Mouse (Mus musculus) G1E-ER4 (cell line): ENCODE data around the gene Lhfpl2. TPM values are rescaled to one million over a fixed set of nuclear protein-coding genes. Genes with fewer than 3 reads are reported as not detected.

Experiments used
- GATA1 ChIP-seq: IDR thresholded peaks from one replicate; pipeline ENCODE4 v1.8.0; 2012; ENCODE audit warnings: low read length, inconsistent platforms
- polyA plus RNA-seq: library from polyadenylated mRNA; stranded (reverse); fragments of >175 nt; gene quantifications from 2 replicates; pipeline ENCODE4 v1.2.3, GENCODE M21; 2012

Lhfpl2 gene
- polyA plus RNA-seq, 1 experiment, result not detected

GRCm38 (mm10) chr13:94063156-94063555, 5.6 kb downstream of the Lhfpl2 start:
- no peak for TF ChIP-seq GATA1

GRCm38 (mm10) chr13:94064571-94064970, 7.0 kb downstream of the Lhfpl2 start:
- no peak for TF ChIP-seq GATA1

GRCm38 (mm10) chr13:94065276-94066050, 7.9 kb downstream of the Lhfpl2 start:
- no peak for TF ChIP-seq GATA1

GRCm38 (mm10) chr13:94066626-94067275, 9.2 kb downstream of the Lhfpl2 start:
- TF ChIP-seq GATA1, result no peak

GRCm38 (mm10) chr13:94068308-94068707, 10.7 kb downstream of the Lhfpl2 start:
- no peak for TF ChIP-seq GATA1

GRCm38 (mm10) chr13:94069421-94070307, 12.1 kb downstream of the Lhfpl2 start:
- no peak for TF ChIP-seq GATA1

GRCm38 (mm10) chr13:94070308-94070619, 12.7 kb downstream of the Lhfpl2 start:
- no peak for TF ChIP-seq GATA1

- no peak for TF ChIP-seq GATA1
Measured at GRCm38 (mm10) chr13:94070927-94071326, 13.3 kb downstream of the Lhfpl2 start.

- TF ChIP-seq GATA1, result no peak
Measured at GRCm38 (mm10) chr13:94073046-94073715, 15.6 kb downstream of the Lhfpl2 start.

GRCm38 (mm10) chr13:94073716-94074115, 16.1 kb downstream of the Lhfpl2 start:
- TF ChIP-seq GATA1, result no peak

GRCm38 (mm10) chr13:94075181-94075580, 17.6 kb downstream of the Lhfpl2 start:
- TF ChIP-seq GATA1, result no peak

GRCm38 (mm10) chr13:94077136-94078018, 19.8 kb downstream of the Lhfpl2 start:
- TF ChIP-seq GATA1, result no peak

- no peak for TF ChIP-seq GATA1
Measured at GRCm38 (mm10) chr13:94083196-94083595, 25.6 kb downstream of the Lhfpl2 start.
